Mouse (Mus musculus): Measurements from ENCODE around the gene Srsf2. TPM values are rescaled to one million over a fixed set of nuclear protein-coding genes. Genes with fewer than 3 reads are reported as not detected.
"Not testable (repeated sequence)": the region's sequence is repeated elsewhere in the genome, so short reads cannot be mapped to it uniquely, and the experiment has no call there.

Gene Srsf2
- total RNA-seq, 1 experiment from 2014 or later: 227 TPM

GRCm38 (mm10) chr11:116838936-116839335 lies 14.0 kb downstream of the Srsf2 start:
- ATAC-seq (ENCODE audit: extremely low read depth, insufficient number of reproducible peaks, low FRiP score, poor library complexity, severe bottlenecking): no peak

GRCm38 (mm10) chr11:116837441-116837840 lies 15.5 kb downstream of the Srsf2 start:
- no peak for ATAC-seq (ENCODE audit: extremely low read depth, insufficient number of reproducible peaks, low FRiP score, poor library complexity, severe bottlenecking)

- ATAC-seq (ENCODE audit: extremely low read depth, insufficient number of reproducible peaks, low FRiP score, poor library complexity, severe bottlenecking): no peak
These were observed 16.6 kb downstream of the Srsf2 start for GRCm38 (mm10) chr11:116836283-116836682.

GRCm38 (mm10) chr11:116834954-116835353 lies 17.9 kb downstream of the Srsf2 start:
- ATAC-seq (ENCODE audit: extremely low read depth, insufficient number of reproducible peaks, low FRiP score, poor library complexity, severe bottlenecking): no peak

GRCm38 (mm10) chr11:116832172-116832685 lies 20.7 kb downstream of the Srsf2 start:
- no peak for ATAC-seq (ENCODE audit: extremely low read depth, insufficient number of reproducible peaks, low FRiP score, poor library complexity, severe bottlenecking)

GRCm38 (mm10) chr11:116827534-116828165 lies 25.2 kb downstream of the Srsf2 start, which contains the start of gene Mxra7:
Gene Mxra7 (minus strand): TSS chr11:116828046.
- 0 out of 2 replicates have a peak, but pooled peaks have one; percentile 23 for ATAC-seq (ENCODE audit: extremely low read depth, insufficient number of reproducible peaks, low FRiP score, poor library complexity, severe bottlenecking)

- ATAC-seq (ENCODE audit: extremely low read depth, insufficient number of reproducible peaks, low FRiP score, poor library complexity, severe bottlenecking): no peak
These were observed 26.1 kb downstream of the Srsf2 start for GRCm38 (mm10) chr11:116826550-116827504.

- ATAC-seq (ENCODE audit: extremely low read depth, insufficient number of reproducible peaks, low FRiP score, poor library complexity, severe bottlenecking): no peak
These were observed 27.7 kb downstream of the Srsf2 start for GRCm38 (mm10) chr11:116825230-116825629.

GRCm38 (mm10) chr11:116823885-116824284 lies 29.0 kb downstream of the Srsf2 start:
- ATAC-seq (ENCODE audit: extremely low read depth, insufficient number of reproducible peaks, low FRiP score, poor library complexity, severe bottlenecking): not testable (repeated sequence)

GRCm38 (mm10) chr11:116823255-116823654 lies 29.6 kb downstream of the Srsf2 start:
- no peak for ATAC-seq (ENCODE audit: extremely low read depth, insufficient number of reproducible peaks, low FRiP score, poor library complexity, severe bottlenecking)

- no peak for ATAC-seq (ENCODE audit: extremely low read depth, insufficient number of reproducible peaks, low FRiP score, poor library complexity, severe bottlenecking)
These were observed 30.3 kb downstream of the Srsf2 start for GRCm38 (mm10) chr11:116822626-116823025.

- no peak for ATAC-seq (ENCODE audit: extremely low read depth, insufficient number of reproducible peaks, low FRiP score, poor library complexity, severe bottlenecking)
These were observed 30.7 kb downstream of the Srsf2 start for GRCm38 (mm10) chr11:116822215-116822614.

GRCm38 (mm10) chr11:116821057-116821940 lies 31.6 kb downstream of the Srsf2 start:
- no peak for ATAC-seq (ENCODE audit: extremely low read depth, insufficient number of reproducible peaks, low FRiP score, poor library complexity, severe bottlenecking)

- no peak for ATAC-seq (ENCODE audit: extremely low read depth, insufficient number of reproducible peaks, low FRiP score, poor library complexity, severe bottlenecking)
These were observed 32.8 kb downstream of the Srsf2 start for GRCm38 (mm10) chr11:116819932-116820593.

- ATAC-seq (ENCODE audit: extremely low read depth, insufficient number of reproducible peaks, low FRiP score, poor library complexity, severe bottlenecking): no peak
These were observed 34.2 kb downstream of the Srsf2 start for GRCm38 (mm10) chr11:116818722-116819121.

- ATAC-seq (ENCODE audit: extremely low read depth, insufficient number of reproducible peaks, low FRiP score, poor library complexity, severe bottlenecking): no peak
These were observed 35.3 kb downstream of the Srsf2 start for GRCm38 (mm10) chr11:116817567-116817966.

- no peak for ATAC-seq (ENCODE audit: extremely low read depth, insufficient number of reproducible peaks, low FRiP score, poor library complexity, severe bottlenecking)
These were observed 36.1 kb downstream of the Srsf2 start for GRCm38 (mm10) chr11:116816769-116817168.

GRCm38 (mm10) chr11:116814884-116815415 lies 37.9 kb downstream of the Srsf2 start:
- no peak for ATAC-seq (ENCODE audit: extremely low read depth, insufficient number of reproducible peaks, low FRiP score, poor library complexity, severe bottlenecking)

All from neutrophil, adult 5-6 weeks (primary cell).